Mouse (Mus musculus): ENCODE results near the gene Tph2.

DNA sequence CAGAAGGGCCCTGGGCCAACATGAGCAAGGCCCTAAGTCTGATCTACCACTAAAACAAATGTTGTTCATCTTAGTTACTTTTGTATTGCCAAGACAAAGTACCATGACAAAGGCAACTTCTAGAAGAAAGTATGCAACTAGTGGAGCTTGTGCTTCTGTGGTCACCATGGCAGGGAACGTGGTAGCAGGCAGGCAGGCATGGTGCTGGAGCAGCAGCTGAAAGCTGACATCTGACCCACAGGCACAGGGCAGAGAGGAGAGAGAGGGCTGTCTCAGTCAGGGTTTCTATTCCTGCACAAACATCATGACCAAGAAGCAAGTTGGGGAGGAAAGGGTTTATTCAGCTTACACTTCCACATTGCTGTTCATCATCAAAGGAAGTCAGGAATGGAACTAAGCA, 56.9 kb downstream of the Tph2 start:
- no peak for TF ChIP-seq GATA1 (IDR thresholded peaks at IDR 0.05; ENCODE audit: borderline replicate concordance, low read length)
- no peak for TF ChIP-seq FLI1 (IDR thresholded peaks at IDR 0.05; ENCODE audit: low read length)
